Mouse (Mus musculus): ENCODE results near the gene Pfkfb1. TPM values are rescaled to one million over a fixed set of nuclear protein-coding genes. Genes with fewer than 3 reads are reported as not detected.

Pfkfb1 gene
- polyA plus RNA-seq, 1 experiment from 2014 or later: 3.3 TPM

Small RNA genes lying within 50 kb of the gene (microRNA-seq; reads per million reads assigned to microRNA genes)
- gene Mir3620: not detected

Other genes starting within 250 kb of the Pfkfb1 start
- gene Tmem29, start 129.1 kb upstream of the Pfkfb1 start, polyA plus RNA-seq (2015; fragmentation: Nextera tagmentation; extraction: Ambion mirVana): 53.7 and 56.1 TPM in 2 replicates
- 25.6 and 28.1 TPM in 2 replicates for gene Alas2, start 40.9 kb upstream of the Pfkfb1 start, polyA plus RNA-seq (2015; fragmentation: Nextera tagmentation; extraction: Ambion mirVana)
- gene Apex2, start 1.6 kb downstream of the Pfkfb1 start, polyA plus RNA-seq (2015; fragmentation: Nextera tagmentation; extraction: Ambion mirVana): 21.4 and 25.7 TPM in 2 replicates
- 43.9 and 51.7 TPM in 2 replicates for gene Tro, start 69.4 kb downstream of the Pfkfb1 start, polyA plus RNA-seq (2015; fragmentation: Nextera tagmentation; extraction: Ambion mirVana)
- gene Maged2, start 226.1 kb downstream of the Pfkfb1 start, polyA plus RNA-seq (2015; fragmentation: Nextera tagmentation; extraction: Ambion mirVana): 248 and 257 TPM in 2 replicates